Mouse (Mus musculus) forebrain, embryonic 15.5 days (tissue): Measurements from ENCODE around the gene Gm5150. TPM values are rescaled to one million over a fixed set of nuclear protein-coding genes. Genes with fewer than 3 reads are reported as not detected.
A peak's percentile ranks its signal among the peaks of the same experiment; 100 is the strongest.
"Not testable (repeated sequence)": the region's sequence is repeated elsewhere in the genome, so short reads cannot be mapped to it uniquely, and the experiment has no call there.

Source experiments
- ATAC-seq: fragments of 200-750 bp; cut with Nextera tagmentation; replicated peaks from 2 replicates; pipeline ENCODE4 v1.8.0; 2017; ENCODE audit warnings: mild to moderate bottlenecking, moderate TSS enrichment, moderate library complexity
- H3K27ac ChIP-seq: fragments of 300-500 bp; sonication (generic); replicated peaks from 2 replicates; pipeline ENCODE4 v1.5.1; 2015; ENCODE audit warnings: mild to moderate bottlenecking, inconsistent platforms
- H3K27me3 ChIP-seq: fragments of 300-500 bp; sonication (generic); 2 replicates; pipeline ENCODE4 v1.6.1; 2015; ENCODE audit warnings: inconsistent platforms
- H3K36me3 ChIP-seq: fragments of 300-500 bp; sonication (generic); 2 replicates; pipeline ENCODE4 v1.6.1; 2015; ENCODE audit warnings: mild to moderate bottlenecking, inconsistent platforms
- H3K4me1 ChIP-seq: fragments of 300-500 bp; sonication (generic); 2 replicates; pipeline ENCODE4 v1.6.1; 2015; ENCODE audit warnings: inconsistent platforms
- H3K4me2 ChIP-seq: fragments of 300-500 bp; sonication (generic); replicated peaks from 2 replicates; pipeline ENCODE4 v1.6.1; 2015; ENCODE audit warnings: mild to moderate bottlenecking, inconsistent platforms
- H3K4me3 ChIP-seq: fragments of 300-500 bp; sonication (generic); 2 replicates; pipeline ENCODE4 v1.5.1; 2015; ENCODE audit warnings: mild to moderate bottlenecking, inconsistent platforms
- H3K9ac ChIP-seq: fragments of 300-500 bp; sonication (generic); replicated peaks from 2 replicates; pipeline ENCODE4 v1.6.1; 2015; ENCODE audit warnings: mild to moderate bottlenecking, inconsistent platforms
- H3K9me3 ChIP-seq: fragments of 300-500 bp; sonication (generic); 2 replicates; pipeline ENCODE4 v1.6.1; 2016; ENCODE audit warnings: inconsistent platforms
- WGBS: fragments of 180-500 bp; shearing (Covaris S2); methylation state at CpG from one replicate; pipeline ENCODE4 v1.1.7; 2015; ENCODE audit warnings: mixed read lengths; 5-methylcytosine and 5-hydroxymethylcytosine counted together
- polyA plus RNA-seq: library from polyadenylated mRNA; unstranded; fragments of >200 nt; fragmentation: Nextera tagmentation; extraction: Ambion mirVana; gene quantifications from 2 replicates; pipeline ENCODE4 v1.2.1, GENCODE M21; 2015

Gene Gm5150
- polyA plus RNA-seq = not detected in 2 replicates

DNA sequence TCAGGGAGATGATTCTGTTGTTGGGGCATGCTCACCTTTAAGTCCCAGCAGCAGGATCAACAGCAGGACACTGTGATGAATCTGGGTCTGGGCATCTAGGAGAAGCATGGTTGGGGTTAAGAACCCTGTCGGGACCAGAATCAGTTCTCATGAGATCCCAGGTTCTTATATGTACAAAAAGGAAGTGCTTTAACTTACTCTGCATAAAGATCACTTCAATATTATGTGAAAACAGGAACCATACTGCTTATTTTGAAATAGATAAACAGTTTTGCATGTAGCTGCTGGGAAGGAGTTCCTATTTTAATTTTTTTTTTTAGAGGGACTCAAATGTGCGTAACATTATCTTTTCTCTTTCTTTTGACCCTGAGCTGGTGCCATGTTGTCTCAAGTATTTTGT lies at the start of gene Gm5150:
Gm5150 (minus strand) TSS at position 223 of the 400 bp plus-strand sequence.
- no peak within 1 kb of the TSS for H3K9ac ChIP-seq
- H3K4me1 ChIP-seq = no peaks in the 10 kb centered on the region
- no peak within 1 kb of the TSS for H3K4me2 ChIP-seq
- H3K27me3 ChIP-seq = no peaks in the 10 kb centered on the region
- H3K27ac ChIP-seq = no peak within 1 kb of the TSS
- 84% methylated on average over 2 of the region's 2 CpGs for WGBS
- no peaks in the 10 kb centered on the region for H3K9me3 ChIP-seq
- no peak for ATAC-seq
- H3K36me3 ChIP-seq = no peaks in the 10 kb centered on the region
- H3K4me3 ChIP-seq = no peak within 1 kb of the TSS

DNA sequence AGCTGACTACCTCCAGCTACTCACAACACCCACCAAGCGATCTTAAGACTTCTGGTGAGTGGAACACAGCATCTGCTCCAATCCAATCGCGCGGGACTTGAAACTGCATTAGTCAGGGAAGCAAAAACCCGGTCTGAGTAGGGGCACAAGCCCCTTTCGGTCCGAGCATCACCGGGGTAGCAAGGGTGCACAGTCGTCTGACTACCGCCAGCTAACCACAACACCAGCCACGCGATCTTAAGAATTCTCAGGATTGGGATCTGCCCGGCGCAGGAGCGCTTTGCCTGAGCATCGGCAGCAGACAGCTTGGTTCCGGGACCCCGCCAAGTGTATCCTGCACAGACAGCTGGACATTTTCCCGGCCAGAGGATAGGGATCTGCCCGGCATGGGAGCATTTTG lies 45.5 kb upstream of the Gm5150 start:
- H3K4me3 ChIP-seq, H3K27me3 ChIP-seq, H3K9me3 ChIP-seq, H3K4me1 ChIP-seq, H3K9ac ChIP-seq, H3K4me2 ChIP-seq, ATAC-seq, H3K36me3 ChIP-seq, H3K27ac ChIP-seq: not testable (repeated sequence)
- WGBS = 86% methylated on average over 20 of the region's 20 CpGs

DNA sequence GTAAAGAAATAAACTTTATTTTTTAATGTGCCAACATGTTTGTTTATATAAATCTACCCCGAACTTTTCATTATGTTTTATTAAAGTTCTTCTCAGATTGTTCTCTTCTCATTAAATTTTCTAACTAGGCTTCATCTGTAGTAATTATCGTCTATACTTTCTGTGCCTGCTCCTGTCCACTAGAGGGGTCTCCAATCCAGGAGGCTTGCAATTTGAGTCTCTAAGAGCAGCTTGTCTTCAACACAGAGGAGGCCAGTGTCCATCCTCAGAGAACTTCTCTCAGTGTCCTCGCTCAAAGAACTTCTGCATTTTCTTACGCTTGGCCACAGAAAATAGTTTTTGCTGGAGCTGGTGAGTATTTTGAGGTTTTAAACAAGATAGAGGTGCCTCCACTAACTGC lies 41.1 kb upstream of the Gm5150 start:
- Histone ChIP-seq H3K27ac (no peak overlapping the region), H3K4me2 (no peak overlapping the region), H3K36me3 (no peaks in the 10 kb centered on the region), H3K4me1 (no peaks in the 10 kb centered on the region), H3K9me3 (no peaks in the 10 kb centered on the region), H3K4me3 (no peak overlapping the region), H3K27me3 (no peaks in the 10 kb centered on the region), H3K9ac (no peak overlapping the region)
- no peak for ATAC-seq
- 66% methylated on average over 4 of the region's 4 CpGs for WGBS

- WGBS = 6% methylated on average over 1 of the region's 1 CpGs
- Histone ChIP-seq H3K27me3 (no peaks in the 10 kb centered on the region), H3K9me3 (no peaks in the 10 kb centered on the region), H3K36me3 (no peaks in the 10 kb centered on the region), H3K4me2 (no peak overlapping the region), H3K9ac (no peak overlapping the region), H3K4me3 (no peak overlapping the region), H3K4me1 (no peaks in the 10 kb centered on the region), H3K27ac (no peak overlapping the region)
- ATAC-seq = peak; percentile 72
Measured at GRCm38 (mm10) chr3:16043315-16043714, 37.1 kb upstream of the Gm5150 start.

- H3K9me3 ChIP-seq, H3K4me2 ChIP-seq, H3K27me3 ChIP-seq, H3K9ac ChIP-seq, H3K4me3 ChIP-seq, H3K4me1 ChIP-seq, H3K36me3 ChIP-seq, H3K27ac ChIP-seq: not testable (repeated sequence)
- peak; percentile 71 for ATAC-seq
- under 1% methylated on average over 6 of the region's 6 CpGs for WGBS
Measured at GRCm38 (mm10) chr3:16024988-16025387, 18.8 kb upstream of the Gm5150 start.

GRCm38 (mm10) chr3:16022214-16022613 lies 16.0 kb upstream of the Gm5150 start:
- Histone ChIP-seq H3K36me3 (no peaks in the 10 kb centered on the region), H3K9ac (no peak overlapping the region), H3K9me3 (no peaks in the 10 kb centered on the region), H3K4me2 (no peak overlapping the region), H3K4me1 (no peaks in the 10 kb centered on the region), H3K4me3 (no peak overlapping the region), H3K27me3 (no peaks in the 10 kb centered on the region), H3K27ac (no peak overlapping the region)
- WGBS = 49% methylated on average over 1 of the region's 1 CpGs
- no peak for ATAC-seq

DNA sequence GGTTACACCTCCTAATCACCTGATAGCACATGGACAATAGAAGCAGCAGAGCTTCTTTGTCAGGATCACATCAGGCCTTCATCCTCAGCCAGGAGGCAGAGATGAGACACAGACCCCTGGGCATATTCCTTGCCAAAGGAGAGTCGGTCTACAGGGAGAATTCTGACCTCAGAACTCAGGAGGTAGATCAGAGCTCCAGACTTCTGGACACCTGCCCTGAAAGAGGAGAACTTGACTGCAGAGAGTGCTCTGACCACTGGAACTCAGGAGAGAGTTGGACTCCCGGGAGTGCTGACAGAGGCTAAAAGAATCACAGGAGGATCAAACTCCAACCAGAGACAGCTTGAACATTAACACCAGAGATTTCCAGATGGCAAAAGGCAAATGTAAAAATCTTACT lies 8.2 kb upstream of the Gm5150 start:
- 83% methylated on average over 2 of the region's 2 CpGs for WGBS
- H3K27ac ChIP-seq, H3K27me3 ChIP-seq, H3K36me3 ChIP-seq, H3K9ac ChIP-seq, H3K4me1 ChIP-seq, ATAC-seq, H3K4me3 ChIP-seq, H3K4me2 ChIP-seq, H3K9me3 ChIP-seq: not testable (repeated sequence)

- Histone ChIP-seq H3K36me3 (no peaks in the 10 kb centered on the region), H3K4me2 (no peak overlapping the region), H3K9me3 (no peaks in the 10 kb centered on the region), H3K9ac (no peak overlapping the region), H3K27ac (no peak overlapping the region), H3K4me3 (no peak overlapping the region), H3K27me3 (no peaks in the 10 kb centered on the region), H3K4me1 (no peaks in the 10 kb centered on the region)
- ATAC-seq = no peak
- 77% methylated on average over 1 of the region's 1 CpGs for WGBS
Measured at GRCm38 (mm10) chr3:16007827-16008226, 1.6 kb upstream of the Gm5150 start.

- no peaks in the 10 kb centered on the region for H3K9me3 ChIP-seq
- no peaks in the 10 kb centered on the region for H3K4me1 ChIP-seq
- no peaks in the 10 kb centered on the region for H3K36me3 ChIP-seq
- no peaks in the 10 kb centered on the region for H3K27me3 ChIP-seq
- H3K27ac ChIP-seq = no peak overlapping the region
- H3K4me2 ChIP-seq = no peak overlapping the region
- no peak for ATAC-seq
- WGBS = 88% methylated on average over 3 of the region's 3 CpGs
- no peak overlapping the region for H3K9ac ChIP-seq
- no peak overlapping the region for H3K4me3 ChIP-seq
Measured at GRCm38 (mm10) chr3:16003890-16004633, 2.2 kb downstream of the Gm5150 start.

DNA sequence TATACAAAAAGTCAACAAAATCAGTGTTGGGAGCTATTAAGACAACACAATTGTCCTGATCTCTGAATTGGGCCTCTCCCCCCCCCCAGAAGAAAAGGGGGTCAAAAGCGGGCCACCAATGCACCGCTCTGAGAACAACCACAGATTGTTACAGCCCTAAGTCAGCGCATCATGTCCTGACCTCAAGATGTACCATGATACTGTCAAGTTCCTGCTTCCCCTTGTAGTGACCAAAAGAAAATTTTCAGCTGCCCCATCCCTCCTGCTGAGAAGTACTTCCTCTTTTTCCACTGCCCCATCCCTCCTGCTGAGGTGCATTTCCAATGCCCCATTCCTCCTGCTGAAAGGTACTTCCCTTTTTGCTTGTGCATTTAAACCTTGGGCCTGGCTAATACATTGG lies 6.8 kb downstream of the Gm5150 start:
- not testable (repeated sequence) for ATAC-seq, H3K27me3 ChIP-seq, H3K9me3 ChIP-seq, H3K4me1 ChIP-seq, H3K9ac ChIP-seq, H3K4me2 ChIP-seq, H3K27ac ChIP-seq, H3K36me3 ChIP-seq, H3K4me3 ChIP-seq
- WGBS = 91% methylated on average over 3 of the region's 3 CpGs

- Histone ChIP-seq H3K4me1 (no peaks in the 10 kb centered on the region), H3K9ac (no peak overlapping the region), H3K27me3 (no peaks in the 10 kb centered on the region), H3K27ac (no peak overlapping the region), H3K36me3 (no peaks in the 10 kb centered on the region), H3K4me3 (no peak overlapping the region), H3K4me2 (no peak overlapping the region), H3K9me3 (no peaks in the 10 kb centered on the region)
- no peak for ATAC-seq
- WGBS = 63% methylated on average over 3 of the region's 3 CpGs
Measured at GRCm38 (mm10) chr3:15982216-15982615, 24.0 kb downstream of the Gm5150 start.

- Histone ChIP-seq H3K27me3 (no peaks in the 10 kb centered on the region), H3K36me3 (no peaks in the 10 kb centered on the region), H3K9ac (no peak overlapping the region), H3K4me2 (no peak overlapping the region), H3K4me3 (no peak overlapping the region), H3K27ac (no peak overlapping the region), H3K4me1 (no peaks in the 10 kb centered on the region), H3K9me3 (no peaks in the 10 kb centered on the region)
- no peak for ATAC-seq
Measured at GRCm38 (mm10) chr3:15956921-15957320, 49.3 kb downstream of the Gm5150 start.
